Mouse (Mus musculus) frontal cortex, postnatal 14 days (tissue): ENCODE data around the gene Rab7b.

Experiments
- DNase-seq, 2 experiments: peaks; one replicate each; pipeline ENCODE4 v3.0.0; 2022; ENCODE audit warnings: low spot score in 2 of 2

Gene Rab7b

DNA sequence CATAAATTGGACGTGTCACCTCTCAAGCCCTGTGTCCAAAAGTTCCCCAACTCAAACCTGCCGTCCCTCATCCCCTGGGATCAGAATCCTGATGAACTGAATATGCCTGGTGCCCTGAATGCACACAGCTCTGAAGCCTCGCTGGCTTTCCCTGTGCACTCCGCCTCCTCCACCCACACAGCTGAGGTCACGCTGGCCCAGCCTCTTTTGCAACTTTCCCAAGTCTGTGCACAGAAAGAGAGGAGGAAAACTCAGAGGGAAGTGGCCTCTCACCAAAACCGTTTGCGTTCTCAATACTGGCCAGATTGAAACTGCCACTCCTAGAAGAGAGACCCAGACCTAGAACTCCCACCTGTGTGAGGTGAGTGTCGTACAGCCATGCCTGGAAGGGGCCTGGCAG is at the start of gene Rab7b:
Rab7b (plus strand) TSS at position 221 of the 400 bp plus-strand sequence.
- no peak for DNase-seq

DNA sequence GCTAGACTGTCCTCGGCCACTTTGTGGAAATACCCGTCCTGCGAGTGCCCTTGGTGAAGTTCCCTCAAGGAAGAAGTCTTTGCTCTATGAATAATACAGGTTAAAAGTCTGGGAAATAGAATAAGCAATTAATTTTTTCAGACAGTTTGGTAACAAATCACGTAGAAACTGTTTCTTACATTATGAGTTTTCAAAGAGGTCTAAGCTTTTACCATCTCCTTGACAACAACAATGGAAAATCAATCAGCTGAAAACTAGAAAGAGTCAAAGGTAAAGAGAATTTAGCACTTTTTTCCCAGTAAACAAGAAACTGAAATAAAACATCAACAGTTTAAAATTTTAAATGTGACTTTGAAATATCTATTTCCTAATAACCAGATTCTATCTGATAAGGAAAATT is 48.4 kb upstream of the Rab7b start:
- no peak for DNase-seq

- DNase-seq, result no peak
Observed at GRCm38 (mm10) chr1:131641565-131641964, 46.9 kb upstream of the Rab7b start.

DNA sequence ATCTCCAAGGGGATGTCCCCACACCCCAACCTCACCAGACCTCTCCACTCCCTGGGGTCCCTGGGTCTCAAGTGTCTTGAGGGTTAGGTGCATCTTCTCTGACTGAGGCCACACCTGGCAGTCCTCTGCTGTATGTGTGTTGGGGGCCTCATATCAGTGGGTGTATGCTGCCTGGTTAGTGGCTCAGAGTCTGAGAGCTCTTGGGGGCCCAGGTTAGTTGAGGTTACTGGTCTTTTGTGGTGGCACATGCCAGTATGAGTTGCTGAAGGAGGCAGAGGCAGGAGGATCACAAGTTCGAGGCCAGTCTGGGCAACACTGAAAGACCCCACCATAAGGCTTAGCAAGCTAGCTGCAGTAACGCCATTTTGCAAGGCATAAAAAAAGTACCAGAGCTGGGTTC is 46.2 kb upstream of the Rab7b start:
- DNase-seq, result no peak

DNA sequence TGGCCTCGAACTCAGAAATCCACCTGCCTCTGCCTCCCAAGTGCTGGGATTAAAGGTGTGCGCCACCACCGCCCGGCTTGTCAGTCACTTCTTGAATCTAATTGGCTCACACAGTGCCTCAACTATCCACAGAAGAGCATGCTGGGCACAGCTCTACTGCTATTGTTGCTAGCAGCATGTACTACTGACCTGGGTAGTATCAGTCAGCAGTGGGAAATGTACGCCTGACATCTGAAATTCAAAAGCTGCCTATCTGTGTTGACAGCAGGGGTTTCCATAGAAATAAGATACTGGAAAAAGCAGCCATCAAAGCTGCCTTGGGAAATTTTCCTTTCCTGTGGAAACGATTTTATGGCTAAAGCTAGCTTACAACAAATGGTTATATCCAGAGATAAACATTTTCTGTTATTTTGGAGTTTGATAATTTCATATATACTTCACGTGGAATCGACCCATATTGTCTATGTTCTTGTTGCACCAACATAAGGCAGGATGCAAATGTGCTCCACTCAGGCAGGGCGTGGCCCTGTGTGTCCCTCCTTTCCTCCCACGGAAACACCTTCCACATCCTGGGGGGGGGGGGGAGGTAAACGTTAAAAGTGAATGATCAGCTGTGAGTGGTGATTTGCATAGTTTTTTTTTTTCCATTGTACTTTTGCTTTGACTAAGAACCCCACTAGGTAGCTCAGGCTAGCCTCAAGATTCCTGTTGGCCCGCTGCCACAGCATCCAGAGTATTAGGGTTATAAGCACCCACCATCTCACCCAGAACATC is 35.6 kb upstream of the Rab7b start:
- no peak for DNase-seq

- DNase-seq, result no peak
Observed at GRCm38 (mm10) chr1:131655601-131656000, 32.9 kb upstream of the Rab7b start.

GRCm38 (mm10) chr1:131657945-131658354 is 30.5 kb upstream of the Rab7b start:
- peak; percentile 85 to 86 for DNase-seq

DNA sequence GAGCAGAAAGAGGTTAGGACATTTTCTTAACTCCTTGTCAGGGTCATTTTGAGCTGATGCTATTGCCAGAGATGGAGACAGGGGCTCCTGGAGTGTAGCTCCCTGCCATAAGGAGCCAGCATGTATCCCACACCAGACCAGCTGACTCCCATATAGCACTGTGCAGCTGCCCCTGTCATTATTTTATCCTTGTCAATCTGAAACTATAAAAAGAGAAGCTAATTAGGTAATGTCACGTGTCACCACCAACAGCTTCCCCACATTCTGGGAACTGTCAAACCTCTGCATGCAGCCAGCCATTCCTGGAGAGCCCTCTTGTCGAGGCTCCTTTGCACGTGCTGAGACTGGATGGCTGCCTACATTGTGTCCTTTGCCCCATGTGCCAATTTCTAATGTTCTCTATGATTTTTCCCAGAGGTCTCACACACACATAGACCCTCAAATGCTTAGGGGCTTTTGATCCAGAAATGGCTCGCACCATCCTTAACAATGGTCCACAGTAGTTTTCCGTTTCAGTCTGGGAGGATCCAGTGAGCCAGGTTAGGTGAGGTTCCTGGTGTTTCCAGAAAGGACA is 28.9 kb upstream of the Rab7b start:
- DNase-seq, result no peak

DNA sequence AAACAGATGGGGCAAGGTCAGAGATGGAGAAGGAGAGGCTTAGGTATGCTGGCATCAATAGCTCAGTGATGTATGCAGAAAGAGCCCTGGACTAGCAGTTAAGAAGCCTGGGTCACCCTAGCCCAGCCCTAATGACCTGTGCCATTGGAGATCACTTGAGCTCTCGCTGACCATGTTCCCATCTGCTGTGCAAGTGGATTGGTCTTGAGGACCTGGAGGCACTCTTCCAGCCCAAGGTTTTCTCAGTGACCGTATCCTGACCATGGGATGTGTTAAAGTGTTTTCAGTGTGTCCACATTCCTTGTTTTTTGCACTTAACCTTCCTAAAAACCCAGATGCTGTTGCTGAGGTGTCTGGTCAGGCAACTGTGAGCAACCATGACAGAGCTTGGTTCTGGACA is 28.2 kb upstream of the Rab7b start:
- DNase-seq, result no peak

DNA sequence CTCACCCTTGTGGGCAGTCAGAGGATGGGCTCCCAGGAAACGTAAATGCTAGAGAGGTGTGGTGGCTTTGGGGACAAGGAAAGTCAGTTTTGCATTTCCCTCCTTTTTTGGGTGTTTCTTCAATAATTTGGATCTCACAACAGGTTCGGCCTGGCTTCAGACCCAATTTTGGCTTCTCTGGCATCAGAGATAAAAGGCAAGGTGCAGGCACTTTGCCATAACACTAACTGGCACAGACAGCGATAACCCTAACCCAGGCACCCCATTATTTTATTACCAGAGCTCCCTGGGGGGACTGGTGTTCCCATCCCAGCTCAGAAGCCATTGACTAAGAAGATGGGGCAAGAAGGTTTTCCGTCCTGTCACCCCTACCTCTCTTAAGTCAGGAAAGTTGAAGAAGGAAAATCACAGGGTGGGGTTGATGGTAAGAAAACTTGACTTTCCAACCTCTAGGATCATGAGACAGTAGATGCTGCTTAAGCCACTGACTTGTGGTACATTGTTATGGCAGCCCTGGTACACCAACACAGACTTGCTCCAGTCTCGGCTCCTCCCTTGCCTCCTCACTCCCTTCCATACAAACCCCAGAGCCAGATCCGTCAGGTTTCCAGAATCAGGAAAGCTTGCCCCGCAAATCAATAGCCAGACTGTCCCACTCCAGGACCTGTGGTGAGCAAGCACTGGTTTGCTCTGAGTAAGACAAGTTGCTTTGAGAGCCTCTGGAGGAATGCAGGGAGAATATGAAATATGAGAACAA is 27.6 kb upstream of the Rab7b start:
- DNase-seq, result no peak

GRCm38 (mm10) chr1:131661749-131662148 is 26.7 kb upstream of the Rab7b start:
- DNase-seq, result no peak

- no peak for DNase-seq
Observed at GRCm38 (mm10) chr1:131663286-131663995, 25.1 kb upstream of the Rab7b start.

- DNase-seq, result no peak
Observed at GRCm38 (mm10) chr1:131664136-131664535, 24.4 kb upstream of the Rab7b start.

GRCm38 (mm10) chr1:131665886-131666285 is 22.6 kb upstream of the Rab7b start:
- no peak for DNase-seq

- no peak for DNase-seq
Observed at GRCm38 (mm10) chr1:131671113-131671512, 17.4 kb upstream of the Rab7b start.

- no peak for DNase-seq
Observed at GRCm38 (mm10) chr1:131672361-131672760, 16.1 kb upstream of the Rab7b start.

DNA sequence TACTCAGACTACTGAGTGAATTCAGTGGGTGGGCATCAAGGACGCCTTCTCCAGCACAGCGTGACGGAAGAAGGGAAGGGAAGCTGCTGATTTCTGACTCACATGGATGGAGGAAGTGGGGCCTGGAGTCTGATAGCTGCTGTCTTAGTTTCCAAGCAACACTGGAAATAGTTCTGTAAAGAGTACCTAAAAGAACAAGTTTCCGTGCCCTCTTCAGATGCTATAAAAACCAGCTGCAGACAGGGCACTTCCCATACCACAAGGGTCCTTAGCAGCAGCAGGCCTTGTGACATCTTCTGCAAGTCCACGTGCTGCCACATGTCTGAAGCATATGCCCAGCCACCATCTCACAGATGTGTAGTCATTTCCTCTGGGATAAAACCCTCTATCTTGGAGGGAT is 8.9 kb upstream of the Rab7b start:
- no peak for DNase-seq

DNA sequence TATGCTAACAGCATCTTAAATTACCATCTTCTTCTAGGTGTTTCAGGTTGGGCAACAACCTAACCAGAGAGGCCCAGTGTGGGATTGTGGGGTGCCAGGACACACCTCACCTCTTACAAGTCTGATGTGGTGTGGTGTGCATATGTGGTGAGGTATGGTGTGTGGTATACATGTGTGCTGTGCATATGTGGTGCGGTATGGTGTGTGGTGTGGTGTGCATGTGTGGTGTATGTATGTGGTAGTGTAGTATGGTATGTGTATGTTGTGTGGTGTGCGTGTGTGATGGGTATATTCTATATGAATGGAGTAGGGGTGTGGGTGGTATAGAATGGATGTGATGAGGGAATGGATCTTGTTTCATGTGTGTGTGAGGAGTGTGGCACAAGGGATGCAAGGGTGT is 756 bp upstream of the Rab7b start:
- no peak for DNase-seq

DNA sequence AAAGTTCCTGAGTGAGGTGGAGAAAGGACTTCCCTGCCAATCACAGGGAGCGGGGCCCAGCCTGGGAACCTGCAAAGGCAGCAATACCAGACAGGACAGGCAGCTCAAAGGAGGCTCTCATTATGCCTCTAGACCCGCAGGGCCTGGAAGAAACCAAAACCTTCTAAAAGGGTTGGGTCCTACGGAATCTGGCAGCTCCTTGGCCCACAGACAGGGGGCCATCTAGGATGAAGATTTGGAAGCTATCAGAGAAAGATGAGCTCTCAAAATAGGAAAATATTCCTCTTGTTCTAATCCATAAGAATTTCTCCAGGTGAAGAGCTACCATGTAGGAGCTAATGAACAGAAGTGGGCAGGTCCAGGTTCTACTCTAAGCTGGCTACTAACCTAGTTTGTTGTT is 521 bp downstream of the Rab7b start:
- no peak for DNase-seq

GRCm38 (mm10) chr1:131689899-131690298 is 1.4 kb downstream of the Rab7b start:
- DNase-seq, result no peak

DNA sequence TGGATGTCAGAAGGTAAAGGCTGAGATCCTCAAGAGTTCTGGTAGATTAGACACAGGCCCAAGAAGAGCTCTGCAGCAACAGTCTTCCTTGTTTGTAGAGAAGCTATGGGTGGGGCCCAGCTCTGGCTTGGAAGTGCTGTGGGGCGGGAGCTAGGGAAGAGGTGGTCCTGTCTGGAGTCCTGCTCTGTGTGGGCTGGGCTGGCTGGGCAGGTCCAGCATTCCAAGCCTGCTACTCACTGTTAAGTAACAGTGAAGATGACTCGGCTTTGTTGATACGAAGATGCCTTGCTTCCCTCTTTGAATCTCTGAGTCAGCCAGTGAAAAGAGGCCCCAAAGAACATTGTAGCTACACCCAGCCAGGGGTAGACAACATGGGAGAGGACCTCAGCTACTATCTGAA is 1.9 kb downstream of the Rab7b start:
- DNase-seq, result no peak

GRCm38 (mm10) chr1:131691356-131691755 is 2.9 kb downstream of the Rab7b start:
- no peak for DNase-seq
